Mouse (Mus musculus): ENCODE measurements around the gene H2al1d.
"Not testable (repeated sequence)": the region's sequence is repeated elsewhere in the genome, so short reads cannot be mapped to it uniquely, and the experiment has no call there.

Gene H2al1d

GRCm38 (mm10) chrX:11308524-11308923, at the start of gene H2al1d:
Gene H2al1d, plus strand, starts transcription at chrX:11308824.
- DNase-seq (ENCODE audit: low read depth, low spot score) = not testable (repeated sequence)

GRCm38 (mm10) chrX:11264918-11265317, 43.7 kb upstream of the H2al1d start:
- DNase-seq (ENCODE audit: low read depth, low spot score) = no peak

- no peak for DNase-seq (ENCODE audit: low read depth, low spot score)
Observed at GRCm38 (mm10) chrX:11267791-11268190, 40.8 kb upstream of the H2al1d start.

- DNase-seq (ENCODE audit: low read depth, low spot score) = no peak
Observed at GRCm38 (mm10) chrX:11269074-11269473, 39.5 kb upstream of the H2al1d start.

GRCm38 (mm10) chrX:11273190-11273589, 35.4 kb upstream of the H2al1d start:
- DNase-seq (ENCODE audit: low read depth, low spot score) = no peak

GRCm38 (mm10) chrX:11277083-11277482, 31.5 kb upstream of the H2al1d start:
- no peak for DNase-seq (ENCODE audit: low read depth, low spot score)

- no peak for DNase-seq (ENCODE audit: low read depth, low spot score)
Observed at GRCm38 (mm10) chrX:11280741-11281140, 27.9 kb upstream of the H2al1d start.

- DNase-seq (ENCODE audit: low read depth, low spot score) = no peak
Observed at GRCm38 (mm10) chrX:11288306-11288882, 20.2 kb upstream of the H2al1d start.

- DNase-seq (ENCODE audit: low read depth, low spot score) = no peak
Observed at GRCm38 (mm10) chrX:11289244-11289643, 19.4 kb upstream of the H2al1d start.

- not testable (repeated sequence) for DNase-seq (ENCODE audit: low read depth, low spot score)
Observed at GRCm38 (mm10) chrX:11298957-11299356, 9.7 kb upstream of the H2al1d start, which contains the start of gene H2al1a. Gene H2al1a, plus strand, starts transcription at chrX:11299257.

GRCm38 (mm10) chrX:11302132-11302531, 6.5 kb upstream of the H2al1d start, which contains the start of gene H2al1b:
Gene H2al1b, plus strand, starts transcription at chrX:11302432.
- not testable (repeated sequence) for DNase-seq (ENCODE audit: low read depth, low spot score)

GRCm38 (mm10) chrX:11305355-11305754, 3.3 kb upstream of the H2al1d start, which contains the start of gene H2al1c:
Gene H2al1c, plus strand, starts transcription at chrX:11305655.
- not testable (repeated sequence) for DNase-seq (ENCODE audit: low read depth, low spot score)

GRCm38 (mm10) chrX:11311634-11312033, 3.0 kb downstream of the H2al1d start, which contains the start of gene H2al1e:
Gene H2al1e, plus strand, starts transcription at chrX:11311934.
- not testable (repeated sequence) for DNase-seq (ENCODE audit: low read depth, low spot score)

GRCm38 (mm10) chrX:11314858-11315257, 6.2 kb downstream of the H2al1d start, which contains the start of gene H2al1f:
Gene H2al1f, plus strand, starts transcription at chrX:11315158.
- DNase-seq (ENCODE audit: low read depth, low spot score) = not testable (repeated sequence)

- not testable (repeated sequence) for DNase-seq (ENCODE audit: low read depth, low spot score)
Observed at GRCm38 (mm10) chrX:11317956-11318355, 9.3 kb downstream of the H2al1d start, which contains the start of gene H2al1g. Gene H2al1g, plus strand, starts transcription at chrX:11318256.

GRCm38 (mm10) chrX:11321192-11321591, 12.6 kb downstream of the H2al1d start, which contains the start of gene H2al1h:
Gene H2al1h, plus strand, starts transcription at chrX:11321492.
- not testable (repeated sequence) for DNase-seq (ENCODE audit: low read depth, low spot score)

- not testable (repeated sequence) for DNase-seq (ENCODE audit: low read depth, low spot score)
Observed at GRCm38 (mm10) chrX:11324359-11324758, 15.7 kb downstream of the H2al1d start, which contains the start of gene H2al1i. Gene H2al1i, plus strand, starts transcription at chrX:11324659.

GRCm38 (mm10) chrX:11327522-11327921, 18.9 kb downstream of the H2al1d start, which contains the start of gene H2al1j:
Gene H2al1j, plus strand, starts transcription at chrX:11327822.
- not testable (repeated sequence) for DNase-seq (ENCODE audit: low read depth, low spot score)

GRCm38 (mm10) chrX:11345762-11346161, 37.1 kb downstream of the H2al1d start:
- DNase-seq (ENCODE audit: low read depth, low spot score) = no peak

- DNase-seq (ENCODE audit: low read depth, low spot score) = no peak
Observed at GRCm38 (mm10) chrX:11346756-11347155, 38.1 kb downstream of the H2al1d start.
